Mouse (Mus musculus): Measurements from ENCODE around the gene Dctn3.

- no peak for TF ChIP-seq CTCF (IDR thresholded peaks at IDR 0.05; ENCODE audit: borderline replicate concordance, insufficient read depth, low read depth, low read length)
- TF ChIP-seq POLR2A (IDR thresholded peaks at IDR 0.05; ENCODE audit: borderline replicate concordance, insufficient read depth, low read length) = no peak
Observed at GRCm38 (mm10) chr4:41673186-41673585, 49.8 kb downstream of the Dctn3 start.
